Mouse (Mus musculus) erythroid progenitor cell, adult 5-6 weeks (primary cell): ENCODE data around the gene Vangl1. TPM values are rescaled to one million over a fixed set of nuclear protein-coding genes. Genes with fewer than 3 reads are reported as not detected.
A peak's percentile ranks its signal among the peaks of the same experiment; 100 is the strongest.
"Not testable (repeated sequence)": the region's sequence is repeated elsewhere in the genome, so short reads cannot be mapped to it uniquely, and the experiment has no call there.

ENCODE experiments used
- ATAC-seq: replicated peaks from 2 replicates; pipeline ENCODE4 v1.8.0; 2016; ENCODE audit warnings: moderate number of reproducible peaks, mild to moderate bottlenecking, moderate TSS enrichment, inconsistent platforms; ENCODE audit not compliant: poor library complexity, low FRiP score, severe bottlenecking
- total RNA-seq, 2 experiments: library from RNA; stranded (forward) in 1 of 2; stranded (reverse) in 1 of 2; fragments of 150-400 nt in 1 of 2; fragments of 186-747, 209-891 nt in 1 of 2; gene quantifications; 2 replicates each; pipeline versions ENCODE4 v1.2.3 to v1.2.4; 2015 to 2017; ENCODE audit warnings: low replicate concordance in 2 of 2

Vangl1 gene
- total RNA-seq, 2 experiments from 2014 or later: 31.0 to 109 TPM

DNA sequence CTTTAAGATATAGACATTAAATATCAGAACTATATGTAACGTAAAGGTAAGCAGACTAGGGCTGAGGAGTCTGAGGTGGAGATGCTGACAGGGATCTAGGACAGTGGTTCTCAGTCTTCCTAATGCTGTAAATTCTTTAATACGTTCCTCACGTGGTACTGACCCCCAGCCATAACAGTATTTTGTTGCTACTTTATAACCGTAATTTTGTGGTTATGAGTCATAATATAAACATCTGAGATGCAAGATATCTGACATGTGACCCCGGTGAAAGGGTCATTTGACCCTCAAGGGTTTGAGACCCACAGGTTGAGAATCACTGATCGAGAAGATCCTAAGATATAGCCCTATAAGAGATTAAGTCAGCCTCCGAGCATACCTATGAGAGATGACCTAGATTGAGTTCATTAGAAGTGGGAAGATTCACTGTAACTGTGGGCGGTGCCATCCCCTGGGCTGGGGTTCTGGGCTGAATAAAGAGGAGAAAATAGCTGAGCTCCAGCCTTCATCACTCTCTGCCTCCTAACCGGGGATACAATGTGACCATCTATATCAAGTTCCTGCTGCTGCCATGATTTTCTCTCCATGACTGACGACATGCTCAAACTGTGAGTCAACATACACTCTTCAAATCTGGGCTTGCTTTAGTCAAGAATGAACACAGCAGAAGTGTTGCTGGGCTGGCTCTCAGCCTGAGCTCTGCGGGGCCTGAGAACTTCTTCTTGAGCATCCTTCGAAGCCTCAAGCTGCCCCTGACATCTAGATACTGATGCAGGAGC is 26.5 kb downstream of the Vangl1 start:
- no peak for ATAC-seq

DNA sequence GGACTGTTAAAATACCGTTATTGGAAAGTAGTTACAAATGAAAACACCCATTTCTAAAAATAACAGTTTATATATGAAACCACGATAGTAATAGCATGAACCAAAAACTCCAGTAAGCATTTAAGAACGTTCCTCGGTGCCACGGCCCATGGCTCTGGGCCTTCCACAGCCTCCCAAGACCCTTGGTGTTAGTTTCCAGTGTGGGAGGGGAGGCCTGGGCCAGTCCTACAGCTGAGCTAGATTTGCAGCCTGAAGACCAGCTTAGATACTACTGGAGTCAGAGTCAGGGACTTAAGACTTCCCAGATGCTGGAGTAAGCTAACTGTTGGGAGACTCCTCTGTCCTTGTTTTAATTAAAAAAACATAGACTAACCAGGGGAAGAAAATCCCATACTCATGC is 28.4 kb downstream of the Vangl1 start:
- ATAC-seq: no peak

DNA sequence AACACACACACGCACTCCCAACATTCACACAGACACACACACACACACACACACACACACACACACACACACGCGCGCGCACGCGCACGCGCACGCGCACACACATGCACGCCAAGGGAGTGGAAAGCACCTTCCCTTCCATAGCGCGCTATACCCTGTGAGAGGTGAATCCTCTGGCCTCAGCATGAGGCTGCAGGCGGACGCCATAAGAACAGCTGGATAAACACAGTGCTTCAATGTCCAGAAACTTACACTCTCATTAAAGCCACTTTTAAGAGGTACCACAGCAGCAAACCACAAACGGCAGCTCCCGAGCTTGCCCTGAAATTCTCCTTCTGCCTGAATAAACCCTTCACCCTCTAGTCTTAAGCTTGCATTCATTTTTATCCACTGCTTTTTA is 28.8 kb downstream of the Vangl1 start:
- no peak for ATAC-seq

DNA sequence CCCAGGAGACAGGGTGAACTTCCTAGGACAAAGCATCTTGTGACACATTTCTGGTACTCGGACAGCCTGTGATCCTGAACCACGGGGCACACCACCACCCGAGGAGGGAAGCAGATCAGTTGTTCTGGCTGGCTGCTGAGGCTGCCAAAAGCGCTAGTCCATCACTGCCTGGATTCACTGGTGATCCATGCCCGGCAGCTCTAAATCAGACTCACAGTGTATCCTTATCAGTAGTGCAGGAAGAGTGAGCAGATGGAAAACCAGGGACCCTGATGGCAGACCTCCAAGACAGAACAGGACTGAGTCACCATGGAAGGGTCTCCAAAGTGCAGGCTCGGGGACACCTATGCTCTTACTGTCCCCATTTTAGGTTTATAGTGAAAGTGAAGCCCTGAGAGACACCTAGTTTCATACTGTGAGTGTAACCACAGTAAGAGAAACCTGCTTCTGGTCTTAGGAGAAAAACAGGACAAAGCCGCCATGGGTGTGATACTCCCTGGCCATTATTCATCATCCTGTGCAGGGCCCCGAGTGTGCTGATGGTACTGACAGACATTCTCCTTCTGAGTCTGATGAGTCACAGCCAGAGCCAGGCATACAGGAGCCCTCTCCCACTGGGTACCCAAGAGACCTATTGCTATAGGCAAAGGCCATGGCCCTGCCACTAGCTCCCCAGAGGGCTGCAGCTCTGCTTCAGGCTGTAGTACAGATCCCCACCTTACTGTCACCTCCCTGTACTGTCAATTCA is 30.2 kb downstream of the Vangl1 start:
- no peak for ATAC-seq

DNA sequence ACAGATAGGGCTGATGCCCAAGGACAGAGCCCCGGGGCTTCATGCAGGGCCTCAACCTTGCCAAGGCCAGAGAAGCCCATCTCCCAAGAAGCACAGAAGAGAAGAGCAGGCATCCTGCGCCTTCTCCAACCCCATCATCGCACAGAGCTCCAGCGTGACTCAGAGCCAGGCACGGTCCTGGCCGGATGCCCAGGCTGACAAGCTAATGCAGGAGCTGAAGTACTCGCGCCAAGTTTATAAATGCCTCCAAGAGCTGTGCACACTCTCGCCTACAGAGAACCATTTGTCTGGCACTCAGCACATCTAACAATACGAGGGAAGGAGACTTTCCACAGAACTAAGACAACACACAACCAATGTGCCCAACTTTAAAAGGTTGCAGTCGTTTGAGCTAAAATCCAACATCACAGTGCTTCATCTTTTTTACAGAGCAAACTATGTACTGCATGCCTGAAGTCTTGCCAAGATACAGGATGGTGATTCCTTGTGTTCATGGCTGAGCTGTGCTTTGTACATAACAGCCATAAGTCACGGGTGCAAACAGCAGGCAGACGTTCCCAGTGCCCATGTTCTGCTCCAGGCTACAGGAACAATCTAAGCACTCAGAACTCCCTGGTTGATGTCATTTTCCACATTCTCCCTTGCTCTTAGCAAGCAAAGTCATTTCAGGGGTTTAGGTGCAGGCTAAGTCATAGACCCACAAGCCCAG is 35.1 kb downstream of the Vangl1 start:
- ATAC-seq: peak; percentile 15; the same call in 1 of the 2 replicates

DNA sequence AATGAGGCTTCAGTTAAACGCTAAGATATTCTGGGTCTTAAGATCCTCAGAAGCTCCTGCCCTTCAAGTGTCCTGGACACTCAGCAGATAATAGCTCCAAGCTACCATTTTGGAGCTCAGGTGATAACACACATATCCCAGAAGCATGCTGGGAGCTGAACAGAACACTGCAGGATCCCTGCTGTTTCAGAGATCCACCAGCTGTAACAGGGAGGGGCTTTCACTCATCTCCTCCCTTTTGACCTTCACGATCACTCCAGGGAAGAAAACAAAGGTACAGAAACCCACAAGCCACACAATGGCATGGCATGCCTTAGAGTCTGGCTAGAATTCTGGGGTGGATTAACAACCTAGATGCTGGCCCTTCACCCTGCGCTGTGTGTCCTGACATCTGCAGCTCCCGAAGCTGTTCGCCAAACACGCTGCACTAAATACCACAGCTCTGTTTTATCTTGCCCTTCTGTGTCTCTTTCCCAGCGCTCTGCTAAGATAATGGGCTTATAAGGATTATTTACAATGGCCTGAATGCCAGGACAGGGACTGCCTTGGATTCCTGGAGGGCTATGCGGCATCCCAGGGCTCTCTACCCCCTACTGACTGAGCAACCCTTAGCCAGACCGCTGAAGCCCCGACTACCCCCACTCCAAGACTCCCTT is 36.8 kb downstream of the Vangl1 start:
- ATAC-seq: no peak

DNA sequence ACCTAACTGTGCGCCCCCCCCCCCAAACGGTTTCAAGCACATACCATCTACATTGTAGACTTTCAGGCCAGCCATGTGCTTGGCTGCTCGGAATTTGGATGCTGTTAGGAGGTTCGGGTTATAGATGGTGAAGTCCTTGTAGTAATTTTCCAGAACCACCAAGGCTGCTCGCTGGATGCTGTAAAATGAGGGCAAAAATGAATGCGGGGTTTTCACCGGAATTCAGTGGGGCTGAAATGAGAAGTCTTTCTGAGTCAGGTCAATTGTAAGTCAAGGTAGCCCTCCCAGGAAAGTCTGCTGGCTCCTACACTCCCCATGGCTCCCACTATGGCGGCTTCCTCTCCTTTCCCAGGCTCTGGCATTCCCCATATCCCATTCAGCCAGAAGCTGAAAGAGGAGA is 37.7 kb downstream of the Vangl1 start:
- ATAC-seq: no peak

DNA sequence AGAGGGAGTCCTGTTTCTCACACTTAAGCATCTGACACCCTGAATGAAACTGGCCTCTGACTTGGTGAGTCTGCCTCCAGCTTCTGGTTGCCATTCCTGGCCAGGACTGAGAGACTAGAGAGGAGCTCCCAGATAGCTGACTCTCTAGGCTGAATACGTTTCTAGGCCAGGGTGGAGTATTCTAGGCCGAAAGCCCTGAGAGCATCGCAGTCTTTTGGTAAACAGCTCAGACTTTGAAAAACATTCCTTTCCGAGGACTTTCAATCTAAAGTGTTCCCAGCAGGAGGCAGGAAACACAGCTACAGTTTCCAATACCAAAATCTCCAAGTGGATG is 38.2 kb downstream of the Vangl1 start:
- ATAC-seq: peak; percentile 53

DNA sequence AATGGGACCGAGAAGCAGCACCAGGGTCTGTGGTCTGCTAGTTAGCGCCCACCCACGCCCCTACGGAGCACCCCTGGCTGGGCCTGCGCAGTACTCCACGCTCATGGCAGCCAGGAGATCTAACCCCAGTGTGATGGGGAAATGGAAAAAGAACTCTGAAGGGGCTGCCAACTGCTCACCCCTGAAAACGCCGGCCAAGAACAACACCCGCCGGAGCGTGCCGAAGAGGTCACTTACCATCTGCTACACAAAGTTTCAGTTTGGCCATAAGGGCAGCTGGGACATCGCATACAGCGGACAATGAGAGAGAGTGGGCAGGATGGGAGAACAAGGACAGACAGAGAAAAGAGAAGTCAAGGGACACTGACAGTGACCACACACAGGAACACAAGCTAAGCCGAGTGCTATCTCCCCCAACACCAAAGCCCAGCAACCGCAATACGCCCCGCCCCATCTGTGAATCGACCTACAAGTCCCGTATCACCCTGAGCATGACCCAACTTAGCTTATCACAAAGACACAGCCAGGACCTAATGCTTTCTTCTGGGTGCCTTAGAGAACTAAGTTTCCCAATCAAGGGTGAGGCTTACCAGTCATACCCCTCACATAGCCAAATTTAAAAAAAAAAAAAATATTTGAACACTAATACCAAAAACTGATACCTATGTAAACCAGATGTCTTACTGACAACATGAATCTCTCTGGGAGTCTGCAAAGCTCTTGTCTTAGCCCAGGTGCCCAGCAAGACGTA is 38.8 kb downstream of the Vangl1 start:
- ATAC-seq: peak; percentile 86

DNA sequence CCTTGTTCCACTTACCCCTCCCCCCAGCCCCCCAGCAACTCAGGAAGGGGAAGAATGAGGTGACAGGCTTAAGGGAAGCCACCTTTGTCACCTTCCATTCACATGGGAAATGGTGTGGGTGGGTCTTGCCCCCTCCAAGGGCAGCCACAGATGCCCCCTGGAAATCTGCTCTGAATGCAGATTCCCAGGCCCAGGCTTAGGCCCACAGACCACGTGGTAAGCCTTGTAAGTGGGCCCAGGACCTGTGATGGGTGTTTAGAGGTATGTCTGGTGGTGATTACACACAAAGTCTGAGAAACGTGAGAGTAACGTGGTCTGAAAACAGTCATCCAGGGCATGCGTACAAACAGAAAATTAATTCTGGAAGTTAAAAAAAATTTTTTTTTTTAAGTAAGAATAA is 39.6 kb downstream of the Vangl1 start:
- ATAC-seq: 0 out of 2 replicates have a peak, but pooled peaks have one; percentile 27

DNA sequence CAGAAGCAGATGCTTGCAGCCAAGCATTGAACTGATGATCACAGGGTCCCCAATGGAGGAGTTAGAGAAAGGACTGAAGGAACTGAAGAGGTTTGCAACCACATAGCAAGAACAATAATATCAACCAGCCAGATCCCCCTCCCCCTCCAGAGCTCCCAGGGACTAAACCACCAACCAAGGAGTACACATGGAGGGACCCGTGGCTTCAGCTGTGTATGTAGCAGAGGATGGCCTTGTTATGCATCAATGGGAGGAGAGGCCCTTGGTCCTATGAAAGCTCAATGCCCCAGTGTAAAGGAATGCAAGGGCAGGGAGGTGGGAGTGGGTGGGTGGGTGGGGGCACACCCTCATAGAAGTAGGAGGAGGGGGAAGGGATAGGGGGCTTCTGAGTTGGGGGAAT is 40.6 kb downstream of the Vangl1 start:
- ATAC-seq: not testable (repeated sequence)

DNA sequence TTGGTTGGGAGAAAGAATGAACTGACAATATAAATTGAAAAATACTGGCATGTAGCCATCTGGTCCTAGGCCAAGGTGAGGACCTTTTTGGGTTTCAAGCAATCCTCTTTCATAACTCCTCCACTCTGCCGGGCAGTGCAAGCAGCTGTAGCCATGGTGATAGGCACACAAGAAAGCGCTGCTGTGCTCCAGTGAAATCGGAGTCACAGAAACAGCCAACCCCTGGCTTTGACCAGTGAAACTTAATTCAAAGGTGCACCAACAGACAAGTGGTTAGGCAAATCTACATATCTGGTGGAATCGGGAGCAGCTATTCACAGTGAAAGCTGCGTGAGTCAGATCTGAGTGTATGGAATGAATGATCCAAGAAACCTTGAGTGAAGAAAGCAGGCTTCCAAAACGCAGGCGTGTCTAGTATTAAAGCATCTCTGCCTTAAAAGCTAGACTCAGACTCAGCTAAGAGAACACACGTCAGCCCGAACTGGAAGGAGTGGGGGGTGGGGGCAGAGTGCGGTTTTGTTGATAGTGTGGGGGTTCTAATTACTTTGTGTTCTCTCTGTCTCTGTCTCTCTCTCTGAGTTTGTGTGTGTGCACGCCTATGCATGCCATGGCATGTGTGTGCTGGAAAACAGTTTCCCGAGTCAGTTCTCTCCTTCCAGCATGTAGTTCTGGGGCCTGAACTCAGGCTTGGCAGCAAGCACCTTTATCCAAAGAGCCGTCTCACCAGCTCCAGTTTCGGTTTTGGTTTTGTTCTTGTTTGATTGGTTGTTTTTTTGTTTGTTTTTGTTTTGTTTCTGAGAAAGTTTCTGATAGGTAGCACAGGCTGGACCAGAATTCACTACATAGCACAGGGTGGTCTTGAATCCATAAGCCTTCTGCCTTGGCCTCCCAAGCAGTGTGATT is 44.8 kb downstream of the Vangl1 start:
- no peak for ATAC-seq

DNA sequence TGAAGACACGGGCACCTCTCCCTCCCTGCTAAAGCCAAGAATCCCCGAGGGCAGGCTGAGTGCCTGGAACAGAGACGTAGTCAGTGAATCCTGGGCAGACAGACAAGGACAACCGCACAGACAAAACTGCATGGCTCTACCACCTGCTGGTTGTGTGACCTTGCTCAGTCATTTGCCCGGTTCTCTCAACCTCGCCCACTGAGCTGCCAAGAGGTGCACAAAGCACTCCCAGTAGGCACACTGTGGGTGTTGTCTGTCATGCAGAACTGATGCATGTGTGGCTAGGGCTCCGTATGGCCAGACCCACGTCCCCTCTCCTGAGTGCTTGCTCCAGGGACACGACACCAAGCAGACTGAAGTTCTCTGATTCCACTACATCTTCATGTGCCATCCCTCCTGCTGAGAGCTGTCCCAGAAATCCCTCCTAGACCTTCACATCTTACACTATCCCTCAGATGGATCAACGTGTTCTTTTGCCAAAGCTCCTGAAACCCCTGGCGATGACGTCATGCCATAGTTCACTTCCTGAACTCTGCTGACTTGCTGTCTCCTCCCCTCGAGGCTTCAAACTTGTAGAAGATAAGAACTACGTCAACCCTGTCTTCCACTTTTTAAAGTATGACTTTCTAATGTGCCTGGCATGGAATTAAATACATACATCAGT is 45.6 kb downstream of the Vangl1 start:
- ATAC-seq: peak; percentile 60; the same call in 1 of the 2 replicates

DNA sequence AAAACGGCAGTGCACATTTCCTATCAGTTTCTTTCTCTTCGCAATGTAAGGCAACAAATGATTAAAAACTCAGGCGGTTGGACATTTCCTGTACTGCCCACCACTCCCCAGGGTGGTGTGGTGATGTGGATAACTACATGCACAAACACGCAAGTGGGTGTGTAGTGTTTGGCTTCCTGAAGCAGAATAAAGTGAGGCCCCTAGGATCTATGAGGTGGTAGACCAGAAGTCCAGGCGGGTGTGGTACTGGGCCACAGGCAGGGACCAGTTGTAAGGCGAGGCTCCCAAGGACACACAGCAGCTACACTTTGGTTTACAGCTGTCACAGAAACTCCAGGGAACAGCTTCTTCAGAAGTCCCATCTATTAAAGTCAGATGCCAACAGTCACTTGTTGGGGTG is 46.8 kb downstream of the Vangl1 start:
- ATAC-seq: no peak

DNA sequence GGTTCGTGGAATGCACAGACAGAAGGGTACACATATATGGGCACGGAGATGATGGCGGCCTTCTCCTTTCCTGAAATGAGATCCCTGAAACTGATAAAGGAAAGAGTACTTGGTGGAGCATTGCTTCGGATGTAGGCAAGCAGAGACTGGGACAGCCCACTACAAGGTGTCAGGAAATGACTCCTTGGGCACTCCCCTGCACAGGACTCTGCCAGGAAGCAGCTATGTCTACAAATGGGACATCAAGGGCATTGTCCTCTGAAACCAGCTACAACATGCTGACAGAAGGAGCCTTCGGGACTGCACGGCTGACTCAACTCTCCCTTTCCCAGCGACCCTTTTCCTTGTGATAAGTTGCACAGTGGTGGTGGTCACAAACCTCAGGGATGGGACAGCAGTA is 47.8 kb downstream of the Vangl1 start:
- no peak for ATAC-seq

DNA sequence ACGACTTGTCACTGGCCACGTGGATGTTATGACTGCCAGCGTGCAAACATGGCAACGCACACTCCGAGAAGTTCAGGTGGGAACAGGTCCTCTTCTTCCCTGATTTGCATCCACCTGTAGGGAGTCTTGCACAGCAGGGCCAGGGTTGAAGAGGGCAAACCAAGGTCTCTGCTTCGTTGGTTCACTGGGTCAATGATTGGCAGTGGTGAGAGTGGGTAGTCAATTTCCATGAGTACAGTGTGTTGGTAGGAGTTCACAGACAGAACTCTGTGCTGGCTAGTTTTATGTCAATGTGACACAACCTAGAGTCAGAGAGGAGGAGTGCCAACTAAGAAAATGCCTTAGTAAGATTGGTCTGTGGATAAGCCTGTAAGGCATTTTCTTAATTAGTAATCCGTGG is 50.4 kb downstream of the Vangl1 start:
- no peak for ATAC-seq

DNA sequence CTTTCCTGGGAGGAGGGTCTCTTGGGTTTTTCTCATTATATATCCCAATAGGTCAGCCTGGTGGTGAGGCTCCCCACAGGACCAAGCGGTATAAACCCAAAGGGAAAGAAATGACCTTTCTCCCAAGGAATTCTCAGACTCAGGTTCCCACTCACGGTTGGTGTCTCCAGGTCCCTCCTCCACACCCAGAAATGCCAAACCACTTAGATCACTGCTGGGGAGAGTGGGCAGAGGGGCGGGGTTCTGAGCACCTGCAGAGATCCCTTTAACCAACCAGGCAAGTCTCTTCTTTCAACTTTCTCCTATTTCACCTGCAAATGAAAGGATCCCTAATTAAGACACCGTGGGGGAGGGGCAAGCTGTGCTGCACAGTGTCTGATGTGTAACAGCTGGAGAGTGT is 51.6 kb downstream of the Vangl1 start:
- no peak for ATAC-seq

DNA sequence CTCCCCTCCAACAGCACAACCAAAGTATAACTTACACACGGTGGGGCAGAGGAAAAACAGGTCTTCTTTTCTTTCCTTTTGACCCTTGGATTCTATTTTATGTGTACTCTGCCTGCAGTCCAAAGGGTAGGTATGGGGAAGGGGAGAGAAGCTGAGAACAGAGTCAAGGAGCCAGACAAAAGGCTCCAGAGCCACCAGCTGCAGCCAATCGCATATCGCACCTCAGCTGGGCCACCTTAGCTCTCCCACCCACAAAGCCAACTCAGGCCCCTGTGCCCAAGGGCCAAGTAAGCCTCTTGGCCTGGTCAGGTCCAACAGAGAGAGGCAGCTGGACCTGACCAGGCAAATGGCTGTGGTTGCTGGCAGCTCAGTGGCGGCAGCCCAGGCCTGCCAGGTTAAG is 52.0 kb downstream of the Vangl1 start:
- no peak for ATAC-seq
